Mouse (Mus musculus): ENCODE results near the gene Krtcap2.

Gene Krtcap2

GRCm38 (mm10) chr3:89281579-89282290 lies 36.0 kb downstream of the Krtcap2 start:
- peak; percentile 70 for DNase-seq (ENCODE audit: low spot score)

- no peak for DNase-seq (ENCODE audit: low spot score)
These were observed 36.5 kb downstream of the Krtcap2 start for GRCm38 (mm10) chr3:89282291-89282643.

- DNase-seq (ENCODE audit: low spot score), result no peak
These were observed 38.5 kb downstream of the Krtcap2 start for GRCm38 (mm10) chr3:89284261-89284660.

- DNase-seq (ENCODE audit: low spot score), result no peak
These were observed 39.8 kb downstream of the Krtcap2 start for GRCm38 (mm10) chr3:89285526-89285925.

DNA sequence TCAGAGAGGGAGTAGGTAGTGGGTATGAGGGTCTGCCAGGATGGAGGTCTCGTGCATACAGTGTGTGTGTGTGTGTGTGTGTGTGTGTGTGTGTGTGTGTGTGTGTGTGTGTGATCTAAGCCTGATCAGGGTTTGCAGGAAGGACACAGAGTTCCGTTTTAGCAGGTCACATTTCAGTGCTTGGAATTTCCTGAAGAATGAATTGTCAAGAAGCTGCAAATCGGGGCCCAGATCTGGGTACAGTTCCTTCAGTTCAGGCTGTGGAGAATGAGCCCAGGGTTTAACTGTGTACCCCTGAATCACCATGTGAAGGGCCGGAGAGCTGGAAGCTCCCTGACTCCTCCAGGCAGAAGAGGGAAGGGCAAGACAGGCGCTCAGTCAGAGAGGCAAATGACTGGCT lies 41.5 kb downstream of the Krtcap2 start:
- DNase-seq (ENCODE audit: low spot score), result no peak

GRCm38 (mm10) chr3:89288503-89288928 lies 42.8 kb downstream of the Krtcap2 start:
- no peak for DNase-seq (ENCODE audit: low spot score)

DNA sequence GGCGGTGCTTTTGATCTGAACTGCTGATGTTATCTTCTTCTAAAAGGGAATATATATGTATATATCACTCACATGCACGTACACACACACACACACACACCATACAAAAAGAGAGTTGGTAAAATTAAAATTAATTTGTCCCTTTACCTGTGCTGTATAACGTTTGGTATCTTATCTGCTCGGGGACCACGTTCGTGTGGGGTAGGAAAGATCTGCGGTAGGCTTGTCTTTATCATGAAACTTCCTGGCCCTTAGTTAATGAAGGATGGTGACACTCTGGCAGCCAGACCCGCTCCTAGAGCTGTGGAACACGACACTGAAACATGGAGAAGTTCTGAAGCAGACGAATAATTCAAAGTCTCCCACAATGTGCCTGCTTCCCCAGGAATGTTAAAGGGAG lies 46.1 kb downstream of the Krtcap2 start:
- no peak for DNase-seq (ENCODE audit: low spot score)

GRCm38 (mm10) chr3:89292303-89292702 lies 46.5 kb downstream of the Krtcap2 start:
- no peak for DNase-seq (ENCODE audit: low spot score)

DNA sequence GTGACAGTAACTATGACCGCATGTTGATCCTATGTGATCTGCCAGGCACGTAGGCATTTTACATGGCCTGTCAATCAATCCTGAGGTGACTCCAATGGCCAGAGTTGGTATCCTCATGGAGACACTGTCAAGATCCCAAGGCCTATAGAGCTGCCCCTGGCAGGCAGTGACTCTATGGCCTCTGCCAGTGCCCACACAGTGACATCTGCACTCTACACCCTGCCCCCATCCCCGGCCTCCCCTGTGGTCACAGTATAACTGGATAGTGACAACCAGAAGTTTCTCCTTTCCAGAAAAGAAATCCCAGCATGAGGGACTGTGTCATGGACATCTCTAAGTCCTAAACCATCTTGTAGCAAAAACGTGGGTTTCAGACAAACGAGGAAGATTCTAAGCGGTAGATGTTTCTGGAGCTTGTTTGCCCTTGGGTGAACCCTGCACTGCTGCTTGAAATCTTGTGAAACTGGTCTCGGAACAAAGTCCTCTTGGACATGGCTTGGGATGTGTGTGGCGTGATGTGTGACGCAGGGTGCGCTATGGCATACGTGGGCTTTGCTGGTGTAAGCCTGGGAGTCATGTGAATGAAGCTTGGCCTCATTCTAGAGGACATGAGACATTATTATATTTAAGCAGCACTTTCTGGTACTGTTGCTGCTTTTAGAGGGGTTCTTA lies 47.6 kb downstream of the Krtcap2 start:
- DNase-seq (ENCODE audit: low spot score), result no peak

GRCm38 (mm10) chr3:89294195-89294594 lies 48.4 kb downstream of the Krtcap2 start:
- DNase-seq (ENCODE audit: low spot score), result no peak

GRCm38 (mm10) chr3:89295685-89296230 lies 50.0 kb downstream of the Krtcap2 start:
- no peak for DNase-seq (ENCODE audit: low spot score)

GRCm38 (mm10) chr3:89296761-89297396 lies 51.1 kb downstream of the Krtcap2 start:
- no peak for DNase-seq (ENCODE audit: low spot score)

DNA sequence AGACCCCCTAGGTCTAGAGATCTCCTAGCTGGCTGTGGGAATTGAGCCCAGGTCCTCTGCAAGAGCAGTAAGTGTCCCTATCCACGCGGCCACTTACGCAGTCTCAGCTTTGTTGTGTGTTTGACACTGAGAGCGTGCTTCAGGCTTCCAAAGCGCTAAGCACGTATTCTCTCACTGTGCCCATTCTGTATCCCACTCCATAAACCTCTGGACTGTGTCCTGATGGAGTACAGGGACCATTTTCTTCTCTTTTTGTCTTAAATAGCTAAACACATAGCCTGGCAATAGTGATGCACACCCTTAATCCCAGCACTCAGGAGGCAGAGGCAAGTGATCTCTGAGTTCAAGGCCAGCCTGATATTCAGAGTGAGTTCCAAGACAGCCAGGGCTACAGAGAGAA lies 53.1 kb downstream of the Krtcap2 start:
- DNase-seq (ENCODE audit: low spot score), result no peak

GRCm38 (mm10) chr3:89299499-89299898 lies 53.7 kb downstream of the Krtcap2 start:
- no peak for DNase-seq (ENCODE audit: low spot score)

Data from urinary bladder, postnatal 10 days (tissue).